Mouse (Mus musculus): Measurements from ENCODE around the gene Fntb. TPM values are rescaled to one million over a fixed set of nuclear protein-coding genes. Genes with fewer than 3 reads are reported as not detected.

Gene Fntb
- total and polyA plus RNA-seq, 3 experiments, result 11.7 to 28.5 TPM; not detected in 1

GRCm38 (mm10) chr12:76883824-76884223 is 118.4 kb downstream of the Fntb start:
- DNase-seq (ENCODE audit: low read depth, low spot score), result no peak
- peaks cover 0 to 3% of the 10 kb centered on the region in 2 experiments; a peak in 3 of 4 replicates for H3K36me3 ChIP-seq (ENCODE audit: control insufficient read depth in 1 of 2, insufficient read depth in 2 of 2, low read length in 2 of 2)
- no peaks in the 10 kb centered on the region for H3K79me2 ChIP-seq (ENCODE audit: control insufficient read depth, insufficient read depth, low read length, poor library complexity)
- H3K4me1 ChIP-seq (ENCODE audit: control insufficient read depth in 1 of 2, insufficient read depth in 2 of 2, low read length in 2 of 2), result peaks cover 0 to 8% of the 10 kb centered on the region in 2 experiments; a peak in 1 of 4 replicates
- no peaks in the 10 kb centered on the region for H3K27me3 ChIP-seq (ENCODE audit: control insufficient read depth in 1 of 2, insufficient read depth in 2 of 2, low read length in 2 of 2)
- no peak overlapping the region for H3K4me3 ChIP-seq (ENCODE audit: control insufficient read depth in 1 of 2, insufficient read depth in 1 of 2, low read depth in 2 of 2, low read length in 2 of 2)
- H3K27ac ChIP-seq (ENCODE audit: control insufficient read depth, low read depth, low read length), result no peak overlapping the region
- no peak for TF ChIP-seq RCOR1 (IDR thresholded peaks at IDR 0.05; ENCODE audit: low read depth, low read length)
- TF ChIP-seq CTCF (IDR thresholded peaks at IDR 0.05 in 2 of 3, conservative IDR thresholded peaks at IDR 0.05 in 1 of 3; ENCODE audit: control insufficient read depth in 1 of 3, insufficient read depth in 1 of 3, low read depth in 2 of 3, low read length in 3 of 3, poor library complexity in 1 of 3, severe bottlenecking in 1 of 3), result no peak
- TF ChIP-seq HCFC1 (IDR thresholded peaks at IDR 0.05; ENCODE audit: low read depth, low read length), result no peak
- no peak for TF ChIP-seq POLR2AphosphoS5 (IDR thresholded peaks at IDR 0.05; ENCODE audit: borderline replicate concordance, low read depth, low read length)
- no peak for TF ChIP-seq E2F4 (IDR thresholded peaks at IDR 0.05; ENCODE audit: borderline replicate concordance, low read depth, low read length)
- no peak for TF ChIP-seq JUND (IDR thresholded peaks at IDR 0.05; ENCODE audit: low read depth, low read length)
- no peak for TF ChIP-seq MEF2A (IDR thresholded peaks at IDR 0.05; ENCODE audit: extremely low read depth, insufficient replicate concordance, low read depth, low read length, poor library complexity, severe bottlenecking)
- TF ChIP-seq POLR2AphosphoS2 (IDR thresholded peaks at IDR 0.05; ENCODE audit: low read length), result no peak
- no peak for TF ChIP-seq CHD1 (IDR thresholded peaks at IDR 0.05; ENCODE audit: low read depth, low read length)
- no peak for TF ChIP-seq GABPA (IDR thresholded peaks at IDR 0.05; ENCODE audit: low read depth, low read length)
- no peaks in the 10 kb centered on the region for H3K9me3 ChIP-seq (replicated peaks; ENCODE audit: insufficient read depth, low read length)
- no peak overlapping the region for H3K9ac ChIP-seq (ENCODE audit: control insufficient read depth, low read depth, low read length, poor library complexity, severe bottlenecking)

- no peak for TF ChIP-seq KAT2A (conservative IDR thresholded peaks at IDR 0.05; ENCODE audit: low read depth, low read length)
- no peak for TF ChIP-seq HCFC1 (IDR thresholded peaks at IDR 0.05; ENCODE audit: low read depth, low read length)
- Histone ChIP-seq H3K4me3 (ENCODE audit: control insufficient read depth in 1 of 2, insufficient read depth in 1 of 2, low read depth in 2 of 2, low read length in 2 of 2) (no peak overlapping the region), H3K27me3 (ENCODE audit: control insufficient read depth in 1 of 2, insufficient read depth in 2 of 2, low read length in 2 of 2) (no peaks in the 10 kb centered on the region), H3K36me3 (ENCODE audit: control insufficient read depth in 1 of 2, insufficient read depth in 2 of 2, low read length in 2 of 2) (peaks cover 0 to 3% of the 10 kb centered on the region in 2 experiments; a peak in 3 of 4 replicates), H3K9ac (ENCODE audit: control insufficient read depth, low read depth, low read length, poor library complexity, severe bottlenecking) (no peak overlapping the region), H3K9me3 (replicated peaks; ENCODE audit: insufficient read depth, low read length) (no peaks in the 10 kb centered on the region), H3K27ac (ENCODE audit: control insufficient read depth, low read depth, low read length) (no peak overlapping the region), H3K4me1 (ENCODE audit: control insufficient read depth in 1 of 2, insufficient read depth in 2 of 2, low read length in 2 of 2) (peaks cover 0 to 8% of the 10 kb centered on the region in 2 experiments; a peak in 1 of 4 replicates), H3K79me2 (ENCODE audit: control insufficient read depth, insufficient read depth, low read length, poor library complexity) (no peaks in the 10 kb centered on the region)
- DNase-seq (ENCODE audit: low read depth, low spot score), result no peak
Observed at GRCm38 (mm10) chr12:76885103-76885502, 119.7 kb downstream of the Fntb start.

GRCm38 (mm10) chr12:76886826-76887225 is 121.4 kb downstream of the Fntb start:
- Histone ChIP-seq H3K4me3 (ENCODE audit: control insufficient read depth in 1 of 2, insufficient read depth in 1 of 2, low read depth in 2 of 2, low read length in 2 of 2) (no peak overlapping the region), H3K36me3 (ENCODE audit: control insufficient read depth in 1 of 2, insufficient read depth in 2 of 2, low read length in 2 of 2) (peaks cover 0 to 3% of the 10 kb centered on the region in 2 experiments; a peak in 3 of 4 replicates), H3K79me2 (ENCODE audit: control insufficient read depth, insufficient read depth, low read length, poor library complexity) (no peaks in the 10 kb centered on the region), H3K27me3 (ENCODE audit: control insufficient read depth in 1 of 2, insufficient read depth in 2 of 2, low read length in 2 of 2) (no peaks in the 10 kb centered on the region), H3K27ac (ENCODE audit: control insufficient read depth, low read depth, low read length) (no peak overlapping the region), H3K9ac (ENCODE audit: control insufficient read depth, low read depth, low read length, poor library complexity, severe bottlenecking) (no peak overlapping the region), H3K9me3 (replicated peaks; ENCODE audit: insufficient read depth, low read length) (no peaks in the 10 kb centered on the region), H3K4me1 (ENCODE audit: control insufficient read depth in 1 of 2, insufficient read depth in 2 of 2, low read length in 2 of 2) (peaks cover 0 to 8% of the 10 kb centered on the region in 2 experiments; a peak in 1 of 4 replicates)
- peak; percentile 67 for DNase-seq (ENCODE audit: low read depth, low spot score)
- TF ChIP-seq ELF1 (IDR thresholded peaks at IDR 0.05; ENCODE audit: low read depth, low read length), result 0 out of 2 replicates have a peak, but pooled peaks have one; percentile 47
- TF ChIP-seq E2F4 (IDR thresholded peaks at IDR 0.05; ENCODE audit: borderline replicate concordance, low read depth, low read length), result no peak
- peak; percentile 67 for TF ChIP-seq HCFC1 (IDR thresholded peaks at IDR 0.05; ENCODE audit: low read depth, low read length)
- no peak for TF ChIP-seq MXI1 (IDR thresholded peaks at IDR 0.05; ENCODE audit: low read depth, low read length)
